Mouse (Mus musculus): ENCODE data around the gene Gars. TPM values are rescaled to one million over a fixed set of nuclear protein-coding genes. Genes with fewer than 3 reads are reported as not detected.

Gars gene
- polyA plus RNA-seq, 1 experiment from 2014 or later = 205 TPM

DNA sequence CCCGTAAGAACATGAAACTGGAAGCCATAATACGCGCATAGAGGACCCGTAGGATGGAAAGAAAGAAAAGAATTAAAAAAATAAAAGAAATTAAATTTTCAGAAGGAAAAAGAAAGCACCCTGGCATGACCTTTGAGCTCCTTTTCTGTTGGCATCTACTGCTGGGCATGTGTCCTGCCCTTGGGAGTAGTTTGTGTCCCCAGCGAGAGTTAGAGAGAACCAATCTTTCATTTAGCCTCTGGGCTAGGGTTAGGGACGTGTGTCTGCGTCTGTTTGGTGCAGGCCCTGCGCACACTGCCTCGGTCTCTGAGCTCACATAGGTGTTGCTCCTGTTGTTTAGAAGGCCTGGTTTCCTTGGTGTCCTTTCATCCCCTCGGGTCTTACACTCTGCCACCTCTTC is 11.4 kb downstream of the Gars start:
- H3K4me2 ChIP-seq (replicated peaks) = no peak overlapping the region
- 92% methylated on average over 10 of the region's 10 CpGs for WGBS
- ATAC-seq (ENCODE audit: low FRiP score) = no peak

DNA sequence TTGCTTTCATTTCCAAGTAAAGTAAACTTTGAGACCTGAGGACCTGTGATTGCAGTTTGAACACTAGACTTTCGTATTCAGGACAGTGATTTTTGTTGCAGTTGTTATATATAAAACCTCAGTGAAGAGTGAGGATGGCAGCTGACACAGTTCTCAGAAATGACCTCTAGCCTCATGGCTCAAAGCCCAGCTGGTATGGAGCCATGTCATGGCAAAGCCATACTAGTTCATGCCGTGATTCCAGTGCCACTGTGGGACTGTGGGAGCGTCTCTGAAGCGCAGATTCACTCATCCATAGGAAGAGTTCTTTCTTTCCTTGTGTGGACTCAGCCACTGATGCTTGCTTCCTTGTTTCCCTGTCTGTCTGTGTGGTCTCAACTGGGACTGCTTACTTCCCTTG is 16.7 kb downstream of the Gars start:
- no peak overlapping the region for H3K4me2 ChIP-seq (replicated peaks)
- H3K36me3 ChIP-seq (replicated peaks; ENCODE audit: control insufficient read depth, insufficient read depth) = peaks cover 93% of the 10 kb centered on the region
- H3K27me3 ChIP-seq (ENCODE audit: control insufficient read depth, insufficient read depth, low read length) = no peaks in the 10 kb centered on the region
- WGBS = 94% methylated on average over 4 of the region's 4 CpGs
- ATAC-seq (ENCODE audit: low FRiP score) (no peak), DNase-seq (ENCODE audit: low spot score) (no peak)
- H3K27ac ChIP-seq = no peak overlapping the region
- no peaks in the 10 kb centered on the region for H3K9me3 ChIP-seq (ENCODE audit: control insufficient read depth, low read length)
- H3K4me3 ChIP-seq (replicated peaks; ENCODE audit: low read length) = no peak overlapping the region
- no peak overlapping the region for H3K9ac ChIP-seq
- no peaks in the 10 kb centered on the region for H3K4me1 ChIP-seq (replicated peaks; ENCODE audit: control insufficient read depth, insufficient read depth, low read length)

More for the DNA sequence above, 11.4 kb downstream of the Gars start:
- no peak for DNase-seq (ENCODE audit: low spot score)
- H3K4me3 ChIP-seq (replicated peaks; ENCODE audit: low read length) = no peak overlapping the region
- H3K27me3 ChIP-seq (ENCODE audit: control insufficient read depth, insufficient read depth, low read length) = no peaks in the 10 kb centered on the region
- H3K4me1 ChIP-seq (replicated peaks; ENCODE audit: control insufficient read depth, insufficient read depth, low read length) = 0 out of 2 replicates have a peak, but pooled peaks cover 6% of the 10 kb centered on the region
- H3K9me3 ChIP-seq (ENCODE audit: control insufficient read depth, low read length) = no peaks in the 10 kb centered on the region
- H3K27ac ChIP-seq = no peak overlapping the region
- no peak overlapping the region for H3K9ac ChIP-seq
- H3K36me3 ChIP-seq (replicated peaks; ENCODE audit: control insufficient read depth, insufficient read depth) = peaks cover 72% of the 10 kb centered on the region

GRCm38 (mm10) chr6:55057427-55057826 is 19.6 kb downstream of the Gars start:
- Histone ChIP-seq H3K27ac (no peak overlapping the region), H3K9me3 (ENCODE audit: control insufficient read depth, low read length) (no peaks in the 10 kb centered on the region), H3K4me3 (replicated peaks; ENCODE audit: low read length) (no peak overlapping the region), H3K27me3 (ENCODE audit: control insufficient read depth, insufficient read depth, low read length) (no peaks in the 10 kb centered on the region), H3K36me3 (replicated peaks; ENCODE audit: control insufficient read depth, insufficient read depth) (peaks cover 92% of the 10 kb centered on the region), H3K4me1 (replicated peaks; ENCODE audit: control insufficient read depth, insufficient read depth, low read length) (no peaks in the 10 kb centered on the region), H3K9ac (no peak overlapping the region), H3K4me2 (replicated peaks) (no peak overlapping the region)
- ATAC-seq (ENCODE audit: low FRiP score) = no peak
- 95% methylated on average over 3 of the region's 3 CpGs for WGBS
- no peak for DNase-seq (ENCODE audit: low spot score)

DNA sequence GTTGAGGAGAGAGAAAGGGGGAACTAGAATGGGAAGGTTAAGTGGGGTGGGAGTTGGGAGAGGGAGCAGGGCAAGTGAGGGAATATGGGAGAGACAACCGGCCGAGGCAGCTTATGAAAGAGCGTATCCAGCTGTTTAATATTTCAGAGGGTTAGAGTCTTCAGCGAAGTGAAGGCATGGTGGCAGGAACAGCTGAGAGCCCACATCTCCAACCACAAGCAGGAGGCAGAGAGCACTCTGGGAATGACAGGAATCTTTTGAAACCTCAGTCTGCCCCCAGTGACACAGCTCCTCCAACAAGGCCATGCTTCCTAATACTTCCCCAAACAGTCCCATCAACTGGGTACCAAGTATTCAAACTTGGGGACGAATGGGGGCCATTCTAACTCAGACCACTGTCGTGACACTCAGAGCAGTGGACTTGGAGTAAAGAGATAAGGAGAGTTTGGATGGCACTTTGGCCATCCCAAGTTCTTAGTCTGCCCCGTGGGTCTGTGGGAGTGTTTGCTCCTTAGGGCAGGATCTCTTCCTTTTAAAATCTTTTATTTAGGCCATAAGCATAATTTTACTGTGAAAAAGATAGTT is 22.5 kb downstream of the Gars start:
- H3K9me3 ChIP-seq (ENCODE audit: control insufficient read depth, low read length) = no peaks in the 10 kb centered on the region
- WGBS = 95% methylated on average over 7 of the region's 7 CpGs
- H3K27ac ChIP-seq = no peak overlapping the region
- peaks cover 92% of the 10 kb centered on the region for H3K36me3 ChIP-seq (replicated peaks; ENCODE audit: control insufficient read depth, insufficient read depth)
- H3K4me1 ChIP-seq (replicated peaks; ENCODE audit: control insufficient read depth, insufficient read depth, low read length) = no peaks in the 10 kb centered on the region
- no peak for DNase-seq (ENCODE audit: low spot score)
- H3K27me3 ChIP-seq (ENCODE audit: control insufficient read depth, insufficient read depth, low read length) = no peaks in the 10 kb centered on the region
- H3K4me3 ChIP-seq (replicated peaks; ENCODE audit: low read length) = no peak overlapping the region
- no peak for ATAC-seq (ENCODE audit: low FRiP score)
- no peak overlapping the region for H3K9ac ChIP-seq
- no peak overlapping the region for H3K4me2 ChIP-seq (replicated peaks)

- Histone ChIP-seq H3K27me3 (ENCODE audit: control insufficient read depth, insufficient read depth, low read length) (no peaks in the 10 kb centered on the region), H3K4me1 (replicated peaks; ENCODE audit: control insufficient read depth, insufficient read depth, low read length) (no peaks in the 10 kb centered on the region), H3K36me3 (replicated peaks; ENCODE audit: control insufficient read depth, insufficient read depth) (peaks cover 92% of the 10 kb centered on the region), H3K9ac (no peak overlapping the region), H3K4me2 (replicated peaks) (no peak overlapping the region), H3K27ac (no peak overlapping the region), H3K4me3 (replicated peaks; ENCODE audit: low read length) (no peak overlapping the region), H3K9me3 (ENCODE audit: control insufficient read depth, low read length) (no peaks in the 10 kb centered on the region)
- ATAC-seq (ENCODE audit: low FRiP score) (no peak), DNase-seq (ENCODE audit: low spot score) (no peak)
- 94% methylated on average over 11 of the region's 11 CpGs for WGBS
Observed at GRCm38 (mm10) chr6:55061328-55061727, 23.5 kb downstream of the Gars start.

- no peak overlapping the region for H3K9ac ChIP-seq
- no peaks in the 10 kb centered on the region for H3K9me3 ChIP-seq (ENCODE audit: control insufficient read depth, low read length)
- no peak overlapping the region for H3K4me2 ChIP-seq (replicated peaks)
- ATAC-seq (ENCODE audit: low FRiP score) = no peak
- H3K4me1 ChIP-seq (replicated peaks; ENCODE audit: control insufficient read depth, insufficient read depth, low read length) = no peaks in the 10 kb centered on the region
- no peak overlapping the region for H3K4me3 ChIP-seq (replicated peaks; ENCODE audit: low read length)
- H3K27ac ChIP-seq = no peak overlapping the region
- H3K36me3 ChIP-seq (replicated peaks; ENCODE audit: control insufficient read depth, insufficient read depth) = peaks cover 91% of the 10 kb centered on the region
- H3K27me3 ChIP-seq (ENCODE audit: control insufficient read depth, insufficient read depth, low read length) = no peaks in the 10 kb centered on the region
- WGBS = 87% methylated on average over 5 of the region's 5 CpGs
- DNase-seq (ENCODE audit: low spot score) = no peak
Observed at GRCm38 (mm10) chr6:55062200-55062599, 24.4 kb downstream of the Gars start.

GRCm38 (mm10) chr6:55063793-55064476 is 26.1 kb downstream of the Gars start:
- H3K9ac ChIP-seq = no peak overlapping the region
- no peak for ATAC-seq (ENCODE audit: low FRiP score)
- no peak overlapping the region for H3K4me3 ChIP-seq (replicated peaks; ENCODE audit: low read length)
- H3K9me3 ChIP-seq (ENCODE audit: control insufficient read depth, low read length) = no peaks in the 10 kb centered on the region
- DNase-seq (ENCODE audit: low spot score) = no peak
- WGBS = 98% methylated on average over 9 of the region's 9 CpGs
- H3K4me1 ChIP-seq (replicated peaks; ENCODE audit: control insufficient read depth, insufficient read depth, low read length) = no peaks in the 10 kb centered on the region
- H3K27ac ChIP-seq = no peak overlapping the region
- H3K4me2 ChIP-seq (replicated peaks) = no peak overlapping the region
- peaks cover 95% of the 10 kb centered on the region for H3K36me3 ChIP-seq (replicated peaks; ENCODE audit: control insufficient read depth, insufficient read depth)
- no peaks in the 10 kb centered on the region for H3K27me3 ChIP-seq (ENCODE audit: control insufficient read depth, insufficient read depth, low read length)

DNA sequence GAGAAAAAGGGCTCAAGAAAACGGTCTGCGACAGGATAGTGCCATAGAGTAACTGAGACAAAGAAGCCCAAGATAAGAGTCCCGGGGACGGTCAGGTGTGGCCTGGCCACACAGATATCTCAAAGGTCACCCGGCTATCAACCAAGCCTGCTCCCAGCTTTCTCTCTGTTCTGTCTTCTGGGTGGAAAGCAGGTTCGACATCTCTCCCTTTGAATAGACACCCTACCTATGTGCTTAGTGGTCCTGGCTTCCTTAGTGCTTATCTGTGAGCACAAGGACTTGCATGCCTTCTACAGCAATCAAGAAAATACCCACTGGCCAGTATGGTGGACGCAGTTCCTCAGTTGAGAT is 26.6 kb downstream of the Gars start:
- WGBS = 95% methylated on average over 7 of the region's 7 CpGs
- Histone ChIP-seq H3K27me3 (ENCODE audit: control insufficient read depth, insufficient read depth, low read length) (no peaks in the 10 kb centered on the region), H3K4me2 (replicated peaks) (no peak overlapping the region), H3K4me1 (replicated peaks; ENCODE audit: control insufficient read depth, insufficient read depth, low read length) (no peaks in the 10 kb centered on the region), H3K27ac (no peak overlapping the region), H3K9ac (no peak overlapping the region), H3K4me3 (replicated peaks; ENCODE audit: low read length) (no peak overlapping the region), H3K9me3 (ENCODE audit: control insufficient read depth, low read length) (no peaks in the 10 kb centered on the region), H3K36me3 (replicated peaks; ENCODE audit: control insufficient read depth, insufficient read depth) (peaks cover 95% of the 10 kb centered on the region)
- no peak for ATAC-seq (ENCODE audit: low FRiP score)
- DNase-seq (ENCODE audit: low spot score) = no peak

- ATAC-seq (ENCODE audit: low FRiP score) = no peak
- Histone ChIP-seq H3K9me3 (ENCODE audit: control insufficient read depth, low read length) (no peaks in the 10 kb centered on the region), H3K4me1 (replicated peaks; ENCODE audit: control insufficient read depth, insufficient read depth, low read length) (no peaks in the 10 kb centered on the region), H3K27ac (no peak overlapping the region), H3K36me3 (replicated peaks; ENCODE audit: control insufficient read depth, insufficient read depth) (peaks cover 86% of the 10 kb centered on the region), H3K4me3 (replicated peaks; ENCODE audit: low read length) (no peak overlapping the region), H3K27me3 (ENCODE audit: control insufficient read depth, insufficient read depth, low read length) (no peaks in the 10 kb centered on the region), H3K4me2 (replicated peaks) (no peak overlapping the region), H3K9ac (no peak overlapping the region)
- WGBS = 92% methylated on average over 2 of the region's 2 CpGs
- no peak for DNase-seq (ENCODE audit: low spot score)
Observed at GRCm38 (mm10) chr6:55065903-55066302, 28.1 kb downstream of the Gars start.

Measured in hindbrain, embryonic 14.5 days (tissue).